Mouse (Mus musculus): ENCODE results near the gene Ifrd1.

GRCm38 (mm10) chr12:40217776-40218175, 30.5 kb downstream of the Ifrd1 start:
- TF ChIP-seq POLR2A (IDR thresholded peaks at IDR 0.05; ENCODE audit: insufficient read depth, low read depth, low read length), result no peak
- TF ChIP-seq EP300 (IDR thresholded peaks at IDR 0.05; ENCODE audit: insufficient read depth, low read depth, low read length), result no peak
- no peak for TF ChIP-seq CTCF (IDR thresholded peaks at IDR 0.05)

Measured in heart, adult 2 months (tissue).